Mouse (Mus musculus) liver, adult 2 months (tissue): ENCODE results near the gene Col6a1.

Experiments used
- CTCF ChIP-seq: fragments of 200-500 bp; IDR thresholded peaks from 2 replicates; pipeline ENCODE4 v1.5.1; 2011; ENCODE audit warnings: low read depth, low read length, control low read depth
- POLR2A ChIP-seq: fragments of 200-500 bp; IDR thresholded peaks from 2 replicates; pipeline ENCODE4 v1.6.1; 2011; ENCODE audit warnings: low read length, control low read depth; ENCODE audit not compliant: insufficient read depth; ENCODE audit errors: extremely low read depth

- TF ChIP-seq CTCF: no peak
- no peak for TF ChIP-seq POLR2A
Measured at GRCm38 (mm10) chr10:76674581-76674980, 51.4 kb downstream of the Col6a1 start.
